Mouse (Mus musculus) liver, postnatal 0 days (tissue): ENCODE data around the gene Sh3glb2. TPM values are rescaled to one million over a fixed set of nuclear protein-coding genes. Genes with fewer than 3 reads are reported as not detected.

ENCODE experiments used
- ATAC-seq: fragments of 200-750 bp; cut with Nextera tagmentation; 2 replicates; pipeline ENCODE4 v1.8.0; 2017; ENCODE audit warnings: mild to moderate bottlenecking, moderate library complexity
- DNase-seq: peaks from one replicate; pipeline ENCODE4 v3.0.0-alpha.2; 2016
- H3K27ac ChIP-seq: fragments of 300-500 bp; sonication (generic); 2 replicates; pipeline ENCODE4 v1.5.1; 2014; ENCODE audit warnings: antibody characterized with exemption, moderate library complexity, mild to moderate bottlenecking, low read depth
- H3K27me3 ChIP-seq: fragments of 300-500 bp; sonication (generic); 2 replicates; pipeline ENCODE4 v1.6.1; 2014; ENCODE audit warnings: low read length, control low read depth, mixed read lengths; ENCODE audit not compliant: insufficient read depth
- H3K36me3 ChIP-seq: fragments of 300-500 bp; sonication (generic); replicated peaks from 2 replicates; pipeline ENCODE4 v1.6.1; 2014; ENCODE audit warnings: mild to moderate bottlenecking, control low read depth, low read length, moderate library complexity, mixed read lengths; ENCODE audit not compliant: insufficient read depth
- H3K4me1 ChIP-seq: fragments of 300-500 bp; sonication (generic); 2 replicates; pipeline ENCODE4 v1.6.1; 2014; ENCODE audit warnings: antibody characterized with exemption, mild to moderate bottlenecking, control low read depth; ENCODE audit not compliant: insufficient read depth
- H3K4me2 ChIP-seq: fragments of 300-500 bp; sonication (generic); 2 replicates; pipeline ENCODE4 v1.6.1; 2014; ENCODE audit warnings: low read depth, mild to moderate bottlenecking, low read length, moderate library complexity, mixed read lengths
- H3K4me3 ChIP-seq: fragments of 300-500 bp; sonication (generic); 2 replicates; pipeline ENCODE4 v1.5.1; 2014; ENCODE audit warnings: low read depth, low read length
- H3K9ac ChIP-seq: fragments of 300-500 bp; sonication (generic); replicated peaks from 2 replicates; pipeline ENCODE4 v1.6.1; 2014; ENCODE audit warnings: mild to moderate bottlenecking, moderate library complexity
- H3K9me3 ChIP-seq: fragments of 300-500 bp; sonication (generic); 2 replicates; pipeline ENCODE4 v1.6.1; 2016; ENCODE audit warnings: mild to moderate bottlenecking, control low read depth, low read length, mixed read lengths
- CTCF ChIP-seq: sonication (generic); IDR thresholded peaks from 2 replicates; pipeline ENCODE4 v1.5.1; 2016; ENCODE audit warnings: antibody characterized with exemption, low read depth
- EP300 ChIP-seq: IDR thresholded peaks from 2 replicates; pipeline ENCODE4 v1.6.1; 2016; ENCODE audit warnings: antibody characterized with exemption, low read depth, mild to moderate bottlenecking
- WGBS: fragments of 180-500 bp; shearing (Covaris S2); extraction: QIAGEN DNeasy Blood & Tissue Kit; methylation state at CpG from one replicate; pipeline ENCODE4 v1.1.7; 2014; ENCODE audit not compliant: insufficient replicate concordance; 5-methylcytosine and 5-hydroxymethylcytosine counted together
- polyA plus RNA-seq: library from polyadenylated mRNA; unstranded; fragments of >200 nt; fragmentation: Nextera tagmentation; extraction: Ambion mirVana; gene quantifications from 2 replicates; pipeline ENCODE4 v1.2.1, GENCODE M21; 2015

The Sh3glb2 gene
- polyA plus RNA-seq, 1 experiment from 2014 or later: 14.4 TPM

GRCm38 (mm10) chr2:30336174-30336915 is 22.8 kb downstream of the Sh3glb2 start:
- H3K36me3 ChIP-seq: peaks cover 69% of the 10 kb centered on the region
- no peaks in the 10 kb centered on the region for H3K4me1 ChIP-seq
- DNase-seq: no peak
- no peak overlapping the region for H3K4me3 ChIP-seq
- no peak overlapping the region for H3K27ac ChIP-seq
- ATAC-seq: no peak
- no peaks in the 10 kb centered on the region for H3K9me3 ChIP-seq
- H3K27me3 ChIP-seq: no peaks in the 10 kb centered on the region
- H3K9ac ChIP-seq: no peak overlapping the region
- WGBS: 86% methylated on average over 16 of the region's 16 CpGs
- no peak overlapping the region for H3K4me2 ChIP-seq
- TF ChIP-seq CTCF: no peak
- no peak for TF ChIP-seq EP300

GRCm38 (mm10) chr2:30335324-30335723 is 23.8 kb downstream of the Sh3glb2 start:
- Histone ChIP-seq H3K4me3 (no peak overlapping the region), H3K4me1 (no peaks in the 10 kb centered on the region), H3K36me3 (peaks cover 75% of the 10 kb centered on the region), H3K27ac (no peak overlapping the region), H3K9me3 (no peaks in the 10 kb centered on the region), H3K27me3 (no peaks in the 10 kb centered on the region), H3K9ac (no peak overlapping the region), H3K4me2 (no peak overlapping the region)
- 96% methylated on average over 2 of the region's 2 CpGs for WGBS
- TF ChIP-seq CTCF: no peak
- no peak for TF ChIP-seq EP300
- ATAC-seq (no peak), DNase-seq (no peak)

- DNase-seq (no peak), ATAC-seq (no peak)
- TF ChIP-seq EP300 (no peak), CTCF (no peak)
- no peaks in the 10 kb centered on the region for H3K4me1 ChIP-seq
- no peak overlapping the region for H3K4me3 ChIP-seq
- no peaks in the 10 kb centered on the region for H3K27me3 ChIP-seq
- no peak overlapping the region for H3K9ac ChIP-seq
- H3K27ac ChIP-seq: no peak overlapping the region
- H3K9me3 ChIP-seq: no peaks in the 10 kb centered on the region
- no peak overlapping the region for H3K4me2 ChIP-seq
- peaks cover 81% of the 10 kb centered on the region for H3K36me3 ChIP-seq
- 74% methylated on average over 3 of the region's 3 CpGs for WGBS
Measured at GRCm38 (mm10) chr2:30328791-30329190, 30.3 kb downstream of the Sh3glb2 start.

- TF ChIP-seq EP300: no peak
- TF ChIP-seq CTCF: no peak
Measured at GRCm38 (mm10) chr2:30327276-30327675, 31.9 kb downstream of the Sh3glb2 start.

GRCm38 (mm10) chr2:30325296-30325695 is 33.8 kb downstream of the Sh3glb2 start:
- DNase-seq (no peak), ATAC-seq (no peak; the same call in 1 of the 2 replicates)
- 88% methylated on average over 5 of the region's 5 CpGs for WGBS
- TF ChIP-seq CTCF (no peak), EP300 (no peak)
- H3K27ac ChIP-seq: no peak overlapping the region
- no peaks in the 10 kb centered on the region for H3K4me1 ChIP-seq
- H3K27me3 ChIP-seq: no peaks in the 10 kb centered on the region
- H3K4me2 ChIP-seq: no peak overlapping the region
- H3K9ac ChIP-seq: no peak overlapping the region
- no peaks in the 10 kb centered on the region for H3K9me3 ChIP-seq
- peaks cover 74% of the 10 kb centered on the region for H3K36me3 ChIP-seq
- H3K4me3 ChIP-seq: no peak overlapping the region

More at GRCm38 (mm10) chr2:30327276-30327675, 31.9 kb downstream of the Sh3glb2 start:
- no peak overlapping the region for H3K4me3 ChIP-seq
- H3K4me2 ChIP-seq: no peak overlapping the region
- DNase-seq (no peak), ATAC-seq (no peak)
- H3K27me3 ChIP-seq: no peaks in the 10 kb centered on the region
- peaks cover 82% of the 10 kb centered on the region for H3K36me3 ChIP-seq
- H3K9ac ChIP-seq: no peak overlapping the region
- WGBS: 89% methylated on average over 7 of the region's 7 CpGs
- H3K9me3 ChIP-seq: no peaks in the 10 kb centered on the region
- H3K4me1 ChIP-seq: no peaks in the 10 kb centered on the region
- no peak overlapping the region for H3K27ac ChIP-seq

- Histone ChIP-seq H3K9me3 (no peaks in the 10 kb centered on the region), H3K27me3 (no peaks in the 10 kb centered on the region), H3K27ac (no peak overlapping the region), H3K4me1 (no peaks in the 10 kb centered on the region), H3K36me3 (peaks cover 59% of the 10 kb centered on the region), H3K4me2 (no peak overlapping the region), H3K4me3 (no peak overlapping the region), H3K9ac (no peak overlapping the region)
- 91% methylated on average over 7 of the region's 7 CpGs for WGBS
- ATAC-seq (no peak), DNase-seq (no peak)
- TF ChIP-seq EP300: no peak
- no peak for TF ChIP-seq CTCF
Measured at GRCm38 (mm10) chr2:30323111-30323510, 36.0 kb downstream of the Sh3glb2 start.
